Mouse (Mus musculus): ENCODE results near the gene Kcnd3. TPM values are rescaled to one million over a fixed set of nuclear protein-coding genes. Genes with fewer than 3 reads are reported as not detected.

Kcnd3 gene
- total RNA-seq, 2 experiments from 2014 or later, result 9.5 to 10.1 TPM

DNA sequence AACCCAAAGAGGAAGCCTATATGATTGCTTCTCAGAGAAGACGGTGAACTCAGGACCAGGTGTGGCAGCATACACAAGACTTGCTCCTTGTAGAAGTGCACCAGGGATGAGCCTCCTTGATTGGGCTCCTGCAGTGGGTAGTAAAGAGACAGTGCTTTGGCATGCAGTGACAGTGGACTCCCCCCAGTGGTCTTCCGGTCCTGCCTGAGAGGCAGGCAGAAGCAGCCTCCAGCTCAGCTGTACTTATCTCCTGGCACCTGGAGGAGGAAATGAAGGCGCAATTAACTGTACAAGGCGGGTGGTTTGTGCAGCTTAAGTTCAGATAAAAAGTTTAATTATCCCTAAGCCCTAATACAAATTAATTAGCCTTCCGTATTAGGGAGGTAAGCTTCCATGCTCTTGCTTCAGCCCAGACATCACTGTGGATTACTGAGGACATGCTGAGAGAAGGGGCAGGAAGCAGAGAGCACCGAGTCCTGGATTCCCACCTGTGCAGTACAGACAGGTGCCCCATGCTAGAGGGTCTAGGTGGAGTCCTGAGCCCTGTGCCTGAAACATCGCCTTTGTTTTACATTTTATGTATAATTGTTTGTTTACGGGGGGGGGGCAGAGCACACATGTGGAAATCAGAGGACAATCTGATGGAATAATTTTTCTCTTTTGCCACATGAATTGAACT lies 196.9 kb downstream of the Kcnd3 start:
- no peak for DNase-seq (ENCODE audit: low spot score in 2 of 2)

DNA sequence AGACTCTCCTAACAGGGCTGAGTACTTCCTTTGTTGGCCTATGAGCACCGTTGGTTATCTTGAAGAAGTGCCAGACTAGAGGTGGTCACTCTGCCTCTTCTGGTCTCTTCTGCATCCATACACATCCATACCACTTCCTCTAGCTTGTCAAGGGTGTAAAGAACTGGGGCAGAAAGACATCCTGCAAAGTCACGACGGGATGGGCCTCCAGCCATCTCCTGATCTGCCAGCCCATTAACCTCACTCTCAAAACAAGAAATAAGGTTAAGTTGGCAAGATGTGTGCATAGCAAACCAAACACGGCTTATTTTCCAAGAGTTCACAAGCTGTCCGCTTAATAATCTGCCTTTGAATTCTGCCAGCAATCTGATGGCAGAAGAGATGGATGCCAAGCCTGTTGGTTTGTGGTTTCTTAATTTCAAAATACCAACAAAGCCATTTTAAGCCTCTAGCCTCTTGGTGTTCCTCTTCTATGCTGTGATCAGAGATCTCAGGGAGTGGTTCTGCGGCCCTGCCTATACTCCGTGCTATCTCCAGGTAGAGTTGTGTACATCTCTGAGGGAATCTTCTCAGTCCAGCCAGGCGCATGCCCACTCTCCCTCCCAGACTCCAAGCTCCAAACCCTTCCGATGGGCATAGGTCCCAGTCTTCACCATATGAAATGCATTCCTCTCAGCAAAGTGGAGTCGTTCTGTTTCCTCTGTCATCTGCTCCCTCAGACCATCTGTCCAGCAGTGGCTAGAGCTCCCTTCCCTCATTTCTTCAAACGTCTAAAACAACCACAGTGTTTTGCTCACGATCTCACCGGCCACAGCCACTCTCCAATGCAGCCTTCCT lies 201.6 kb downstream of the Kcnd3 start:
- DNase-seq (ENCODE audit: low spot score in 2 of 2), result no peak

DNA sequence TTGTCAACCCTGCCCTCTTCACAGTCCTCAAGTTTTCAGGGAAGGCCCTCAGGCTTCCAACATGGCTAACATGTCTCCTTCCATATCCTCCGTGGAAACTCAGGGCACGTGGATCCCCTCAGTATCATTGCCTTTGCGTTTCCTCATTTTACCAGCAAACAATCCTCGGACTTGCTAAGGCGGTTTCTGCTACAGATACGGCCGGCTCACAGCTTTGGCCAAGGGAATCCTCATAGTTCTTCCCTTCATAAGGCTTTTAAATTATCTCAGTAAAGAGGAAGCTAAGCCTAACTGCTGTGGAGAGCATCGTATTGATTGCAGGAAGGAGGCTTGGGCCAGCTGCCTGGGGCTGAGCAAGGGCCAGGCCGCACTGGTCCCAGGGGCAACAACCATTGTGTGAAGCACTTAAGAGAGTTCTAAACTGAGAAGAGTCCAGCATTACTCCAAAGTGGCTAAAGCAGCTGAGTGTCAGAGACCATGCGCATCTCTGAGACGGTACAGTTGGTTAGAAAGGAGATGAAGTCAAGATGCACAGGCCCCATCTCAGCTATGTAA lies 203.0 kb downstream of the Kcnd3 start:
- no peak for DNase-seq (ENCODE audit: low spot score in 2 of 2)

DNA sequence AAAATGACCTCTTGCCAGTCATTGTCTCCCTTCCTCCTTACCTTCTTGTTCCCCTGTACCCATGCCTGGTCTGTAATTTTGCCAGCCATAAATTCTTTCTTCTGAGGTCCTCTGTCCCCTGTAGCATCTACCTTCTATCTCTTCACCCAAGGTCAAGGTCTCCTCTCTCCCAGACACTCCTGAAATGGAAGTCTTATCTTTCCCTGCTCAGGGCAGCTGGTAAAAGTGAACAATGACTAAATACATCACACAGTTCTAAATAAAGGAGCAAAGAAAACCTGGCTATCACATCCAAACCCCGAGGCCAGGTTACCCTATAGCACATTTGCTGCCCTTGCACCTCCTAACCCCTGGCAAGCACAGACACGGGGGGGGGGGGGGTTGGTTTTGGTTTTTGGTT lies 208.4 kb downstream of the Kcnd3 start:
- no peak for DNase-seq (ENCODE audit: low spot score in 2 of 2)

DNA sequence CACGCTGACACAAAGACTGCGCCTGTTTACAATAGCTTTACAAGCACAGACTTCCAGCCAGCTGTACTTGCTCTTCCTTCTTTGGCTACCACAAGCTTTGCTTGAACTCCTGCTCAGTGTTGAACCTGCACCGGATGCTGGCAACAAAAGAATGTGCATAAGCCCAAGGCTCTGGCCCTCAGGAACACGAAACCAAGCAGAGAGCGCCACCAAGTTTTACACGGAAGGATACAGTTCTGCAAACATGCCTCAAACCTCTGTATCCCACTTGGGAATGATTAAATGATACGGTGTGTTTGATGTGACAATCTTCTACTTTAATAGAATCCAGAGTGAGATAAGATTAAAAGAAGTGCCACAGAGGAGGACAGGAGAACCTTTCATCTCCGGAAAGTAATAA lies 210.9 kb downstream of the Kcnd3 start:
- no peak for DNase-seq (ENCODE audit: low spot score in 2 of 2)

DNA sequence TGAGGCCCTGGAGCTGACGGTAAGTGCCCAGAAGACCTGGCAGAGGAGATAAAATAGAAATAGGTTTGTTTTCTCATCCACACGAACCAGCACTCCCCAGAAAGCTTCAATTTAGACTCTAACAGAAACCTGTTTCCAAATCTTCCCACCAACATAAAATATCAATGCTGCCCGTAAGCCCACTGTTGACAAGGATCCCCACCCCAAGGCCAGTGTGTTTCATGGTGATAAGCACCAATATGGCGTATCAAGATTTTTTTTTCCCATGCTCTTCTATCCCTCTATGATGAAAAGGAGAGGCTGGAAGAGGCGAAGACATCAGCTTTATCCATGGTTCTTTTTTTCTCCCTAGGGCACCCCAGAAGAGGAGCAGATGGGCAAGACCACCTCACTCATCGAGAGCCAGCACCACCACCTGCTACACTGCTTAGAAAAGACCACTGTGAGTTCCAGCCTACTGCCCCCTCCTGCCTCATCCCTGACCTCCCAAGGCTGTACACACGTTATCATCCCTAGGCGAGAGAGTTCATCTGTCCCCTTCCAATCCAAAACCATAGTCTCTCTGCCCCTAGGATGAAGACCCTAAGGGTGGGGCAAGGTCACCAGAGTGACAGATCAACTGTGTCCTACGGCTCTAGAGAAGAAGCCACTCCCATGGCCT lies 213.1 kb downstream of the Kcnd3 start:
- no peak for DNase-seq (ENCODE audit: low spot score in 2 of 2)

DNA sequence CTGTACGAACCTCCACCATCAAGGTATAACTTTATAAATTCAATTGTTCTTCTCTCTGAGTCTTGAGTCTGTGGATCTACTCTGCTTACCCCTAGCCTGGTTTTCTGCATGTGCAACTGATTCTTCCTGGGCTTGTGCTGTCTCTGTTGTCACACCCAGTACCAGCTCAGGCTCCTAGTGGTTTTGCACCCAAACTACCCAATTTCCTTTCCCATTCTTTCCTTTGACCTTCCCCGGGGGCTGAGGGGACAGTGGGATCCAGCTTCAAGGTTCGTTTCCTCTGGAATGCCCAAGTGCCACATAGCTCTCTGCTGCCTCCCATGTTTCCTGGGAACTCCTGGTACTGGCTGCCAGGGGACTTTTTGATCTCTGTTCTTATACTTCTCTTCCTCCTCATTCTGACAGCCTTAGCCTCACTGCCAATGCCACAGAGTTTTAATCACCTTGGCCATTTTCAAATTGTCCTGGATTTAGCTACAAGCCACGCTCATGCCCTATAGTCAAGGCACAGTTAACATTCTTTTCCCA lies 214.9 kb downstream of the Kcnd3 start:
- DNase-seq (ENCODE audit: low spot score in 2 of 2), result no peak

DNA sequence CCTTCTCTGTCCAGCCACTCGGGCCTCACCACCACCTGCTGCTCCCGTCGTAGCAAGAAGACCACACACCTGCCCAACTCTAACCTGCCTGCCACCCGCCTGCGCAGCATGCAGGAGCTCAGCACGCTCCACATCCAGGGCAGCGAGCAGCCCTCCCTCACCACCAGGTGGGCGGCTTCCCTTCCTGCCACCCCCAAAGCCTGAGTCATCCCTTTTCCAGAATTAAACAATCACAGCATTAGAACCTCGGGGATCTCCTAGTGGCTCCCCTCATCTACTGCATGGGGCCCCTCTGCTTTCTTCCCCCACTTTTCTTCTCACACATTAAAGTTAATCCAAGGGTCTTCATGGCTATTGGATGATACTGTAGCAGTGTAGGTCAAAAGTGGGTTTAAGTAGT lies 216.0 kb downstream of the Kcnd3 start:
- DNase-seq (ENCODE audit: low spot score in 2 of 2), result no peak

DNA sequence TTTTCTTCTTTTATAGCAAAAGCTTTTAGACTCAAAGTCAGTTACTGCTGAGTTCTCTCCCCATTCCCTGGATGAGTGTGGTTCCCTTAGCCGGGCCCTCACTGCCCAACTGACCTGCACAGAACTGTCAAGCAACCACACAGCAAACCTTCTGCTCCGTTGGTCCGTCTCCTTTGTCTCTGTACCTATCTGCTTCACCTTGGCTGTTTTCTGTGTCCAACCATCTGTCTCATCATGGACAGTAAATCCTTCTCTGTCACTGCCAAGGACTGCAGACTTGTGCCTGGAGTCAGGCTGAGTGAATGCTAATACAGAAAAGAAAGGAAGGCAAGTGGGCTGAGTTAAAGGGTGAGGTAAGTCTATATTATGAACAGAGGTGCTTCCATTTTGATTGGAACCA lies 217.6 kb downstream of the Kcnd3 start:
- DNase-seq (ENCODE audit: low spot score in 2 of 2), result no peak

DNA sequence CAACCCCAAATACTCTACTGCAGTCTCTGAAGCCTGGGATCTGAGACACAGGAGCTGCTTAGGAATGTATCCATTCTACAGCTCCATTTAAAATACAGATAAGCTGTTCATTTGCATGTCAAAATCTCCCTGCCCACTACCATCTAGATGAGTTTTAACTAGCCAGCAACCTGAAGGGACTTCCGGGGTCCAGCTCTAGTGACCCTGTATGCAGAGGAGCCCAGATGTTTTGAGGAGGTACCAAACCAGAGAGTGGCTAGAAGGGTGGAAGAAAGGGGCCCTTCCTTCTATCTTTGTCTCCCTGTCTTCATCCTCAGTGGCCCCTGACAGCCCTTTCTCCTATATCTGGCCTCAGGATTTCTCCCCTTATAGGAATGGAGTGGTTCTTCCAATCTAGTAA lies 218.7 kb downstream of the Kcnd3 start:
- DNase-seq (ENCODE audit: low spot score in 2 of 2), result no peak

DNA sequence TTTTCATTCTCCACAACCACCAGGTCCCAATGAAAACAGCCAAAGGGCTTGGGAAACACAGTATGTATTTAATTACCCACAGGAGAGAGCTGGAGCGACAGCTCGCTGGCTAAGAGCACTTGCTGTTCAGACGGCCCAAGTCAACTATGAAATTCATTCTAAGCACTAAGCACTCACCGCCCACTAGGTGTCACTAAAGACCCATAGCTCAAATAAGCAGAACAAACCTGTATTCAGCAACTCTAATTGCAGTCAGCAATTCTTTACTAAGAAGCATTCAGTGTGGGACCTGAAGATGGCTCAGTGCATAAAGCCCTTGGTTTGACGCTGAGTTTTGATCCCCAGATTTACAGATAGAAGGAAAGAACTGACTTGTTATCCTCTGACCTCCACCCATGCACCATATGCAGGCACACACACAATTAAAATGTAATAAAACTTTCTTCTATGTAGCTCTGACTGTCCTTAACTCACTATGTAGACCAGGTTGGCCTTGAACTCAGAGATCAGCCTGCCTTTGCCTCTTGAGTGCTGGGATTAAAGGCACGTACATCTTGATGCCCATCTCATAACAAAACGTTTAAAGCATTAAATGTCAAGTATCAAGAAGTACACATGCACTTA lies 222.6 kb downstream of the Kcnd3 start:
- DNase-seq (ENCODE audit: low spot score in 2 of 2), result peak in 1 of 2 experiments; percentile 44

DNA sequence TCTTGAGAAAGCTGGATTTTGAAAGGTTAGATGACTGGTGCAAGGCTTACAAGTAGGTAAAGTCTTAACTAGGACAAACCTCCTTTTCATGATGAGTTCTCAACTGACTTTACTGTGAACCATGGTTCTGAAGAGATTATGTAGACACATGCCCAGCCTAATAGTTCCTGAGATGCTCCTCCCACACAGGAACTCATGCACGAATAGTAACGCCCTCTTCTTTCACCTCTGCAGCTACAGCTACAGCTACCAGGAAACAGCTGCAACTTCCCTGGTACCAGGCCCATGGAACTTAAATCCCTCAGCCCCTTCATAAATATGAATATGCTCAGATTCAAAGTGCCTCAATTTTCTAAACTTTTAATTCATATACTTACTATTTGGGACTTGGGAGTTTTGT lies 223.8 kb downstream of the Kcnd3 start:
- DNase-seq (ENCODE audit: low spot score in 2 of 2), result no peak

DNA sequence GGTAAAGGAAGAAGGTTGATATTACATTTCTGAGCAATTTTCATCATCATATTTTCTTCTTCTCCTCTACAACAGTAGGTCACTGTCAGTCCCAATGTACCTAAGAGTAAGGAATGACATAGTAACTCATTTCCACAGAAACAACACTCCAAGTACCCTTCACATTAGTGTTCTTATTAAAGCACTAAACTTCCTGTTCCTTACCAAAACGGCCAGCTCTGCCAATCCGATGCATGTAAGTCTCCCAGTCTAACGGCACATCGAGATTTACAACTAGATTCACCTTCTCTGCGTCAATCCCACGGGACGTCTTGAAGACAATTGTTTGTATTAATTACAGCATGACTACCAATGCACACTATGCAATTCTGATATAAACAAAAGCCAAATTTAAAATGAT lies 228.2 kb downstream of the Kcnd3 start:
- no peak for DNase-seq (ENCODE audit: low spot score in 2 of 2)

DNA sequence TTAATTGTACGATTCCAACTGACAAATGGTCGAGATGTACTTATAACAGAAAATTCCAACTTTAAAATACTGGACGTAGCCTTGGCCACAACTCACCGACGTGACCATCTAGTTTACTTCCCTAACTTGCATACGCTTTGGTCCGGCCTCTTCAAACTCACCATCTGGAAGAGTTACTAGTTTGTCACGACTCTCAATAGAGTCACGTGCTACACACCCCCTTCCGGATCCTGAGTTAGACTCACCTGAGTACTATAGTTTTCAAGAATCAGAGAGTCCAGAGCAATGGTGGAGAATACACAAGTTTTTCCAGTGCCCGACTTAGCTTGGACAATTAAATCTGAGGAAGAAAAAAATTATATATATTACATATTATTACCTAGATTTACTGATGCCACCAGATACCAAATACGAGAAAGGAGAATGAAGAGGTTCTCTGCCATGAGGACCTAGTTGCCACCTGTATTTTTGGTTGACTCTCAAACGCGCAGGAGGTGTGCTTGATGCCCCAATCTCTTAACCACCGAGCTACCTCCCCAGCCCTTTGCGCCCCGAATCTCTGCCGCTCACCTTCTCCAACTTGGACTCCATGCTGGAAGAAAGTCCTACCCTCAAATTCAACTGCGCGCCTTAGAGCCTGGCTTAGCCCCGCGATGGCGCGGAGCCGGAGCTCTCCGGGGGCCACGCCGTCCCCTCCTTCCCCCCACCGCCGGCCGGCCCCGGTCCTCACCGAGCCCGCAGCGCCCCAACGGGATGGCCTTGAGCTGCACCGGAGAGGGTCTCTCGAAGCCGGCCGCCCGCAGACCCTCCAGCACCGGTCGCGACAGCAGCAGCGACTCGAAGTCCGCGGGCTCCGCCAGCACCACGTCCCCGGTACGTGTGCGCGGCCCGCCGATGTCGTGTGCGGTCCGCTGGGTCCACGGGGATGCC lies 234.5 kb downstream of the Kcnd3 start:
- DNase-seq (ENCODE audit: low spot score in 2 of 2), result peak in 1 of 2 experiments; percentile 31

DNA sequence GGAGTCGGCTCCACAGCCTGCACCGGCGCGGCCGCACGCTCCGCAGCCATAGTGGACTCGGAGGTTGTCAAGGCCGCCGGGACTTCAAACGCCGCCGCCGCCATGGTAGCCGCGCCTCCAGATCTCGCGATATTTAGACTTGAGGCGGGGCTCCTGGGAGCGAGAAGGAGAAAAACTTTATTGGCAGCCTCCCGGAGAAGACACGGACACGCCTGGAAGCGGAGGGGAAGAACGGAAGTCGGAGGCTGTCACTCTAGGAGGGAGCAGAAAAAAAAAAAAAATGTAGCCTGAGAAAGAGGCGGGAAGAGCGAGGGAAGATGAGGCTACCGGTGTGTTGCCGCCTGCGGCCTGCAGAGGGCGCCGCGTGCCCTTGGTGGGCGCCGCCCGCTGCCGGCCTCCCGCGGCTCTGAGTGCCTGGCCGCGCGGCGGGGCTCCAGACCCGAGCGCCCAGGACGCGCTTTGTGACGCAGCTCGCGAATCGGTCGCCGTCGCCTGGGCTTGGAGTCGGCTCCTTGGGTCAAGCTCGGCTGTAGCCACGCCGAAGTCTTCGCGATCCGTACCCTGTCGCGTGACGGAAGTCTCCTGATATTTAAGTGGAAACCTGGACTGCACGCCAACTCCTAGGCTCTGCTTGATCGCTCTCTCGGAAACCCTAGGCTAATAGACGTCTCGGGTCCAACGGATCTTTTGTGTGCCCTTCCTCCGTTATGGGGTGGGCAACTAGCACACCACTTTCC lies 235.4 kb downstream of the Kcnd3 start, which contains the start of gene Ddx20:
Gene Ddx20 (minus strand): TSS at position 251 of the 737 bp plus-strand sequence.
- DNase-seq (ENCODE audit: low spot score in 2 of 2), result peak; percentile 72 to 90

DNA sequence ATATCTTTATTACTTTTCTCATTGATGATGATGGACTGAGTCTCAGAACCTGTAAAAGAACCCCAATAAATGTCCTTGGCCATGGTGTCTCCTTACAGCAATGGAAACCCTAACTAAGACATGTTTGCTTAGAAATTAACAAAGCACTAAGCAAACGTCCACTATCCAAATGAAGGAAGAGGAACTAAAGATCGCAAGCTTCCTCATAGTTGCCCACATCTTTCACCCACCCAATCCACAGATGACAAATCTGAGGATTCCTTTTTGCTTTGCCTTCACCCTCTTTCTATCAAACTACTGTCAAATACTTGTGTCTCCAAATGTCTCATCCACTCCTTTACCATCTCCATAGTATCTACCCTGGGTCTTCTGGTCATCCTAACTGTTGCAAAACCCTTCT lies 236.4 kb downstream of the Kcnd3 start:
- no peak for DNase-seq (ENCODE audit: low spot score in 2 of 2)

DNA sequence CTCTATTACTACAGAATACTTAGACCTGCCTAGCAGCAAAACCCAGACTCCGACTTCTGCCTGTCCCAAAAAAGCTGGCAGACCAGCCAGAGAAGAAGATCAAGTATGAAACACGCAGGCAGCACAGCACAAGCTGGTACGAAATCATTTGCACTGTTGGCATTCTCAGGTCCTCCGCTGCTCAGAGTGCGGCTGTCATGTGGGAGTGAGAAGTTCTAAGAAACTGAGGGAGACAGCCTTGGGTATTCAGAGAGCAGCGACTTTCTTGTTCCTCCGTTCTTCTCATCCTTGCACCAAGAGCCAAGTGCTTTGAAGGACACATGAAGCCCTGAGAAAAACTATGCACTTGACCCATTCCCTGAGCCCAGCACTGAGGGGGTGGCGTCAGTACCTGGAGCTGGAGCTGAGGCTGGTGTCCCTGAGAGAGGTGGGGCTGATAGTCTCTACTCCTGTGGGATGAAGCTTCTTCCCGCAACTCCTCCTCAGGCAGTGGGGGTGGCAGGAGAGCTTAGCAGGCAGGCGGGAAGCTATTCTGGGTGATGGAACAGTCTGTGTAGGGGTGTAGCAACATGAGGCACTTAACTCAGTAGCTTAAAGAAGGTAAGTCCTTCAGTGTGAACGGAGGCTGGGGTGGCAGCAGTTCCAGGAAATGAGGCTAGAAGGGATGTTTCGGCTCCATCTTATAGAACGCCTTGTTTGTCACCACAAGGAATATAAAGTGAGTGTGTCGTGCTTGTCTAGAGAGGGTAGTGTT lies 241.4 kb downstream of the Kcnd3 start:
- no peak for DNase-seq (ENCODE audit: low spot score in 2 of 2)

Data from adrenal gland, postnatal 4 days (tissue).